Mouse (Mus musculus): ENCODE results near the gene Ppp1r1b.

Gene Ppp1r1b

DNA sequence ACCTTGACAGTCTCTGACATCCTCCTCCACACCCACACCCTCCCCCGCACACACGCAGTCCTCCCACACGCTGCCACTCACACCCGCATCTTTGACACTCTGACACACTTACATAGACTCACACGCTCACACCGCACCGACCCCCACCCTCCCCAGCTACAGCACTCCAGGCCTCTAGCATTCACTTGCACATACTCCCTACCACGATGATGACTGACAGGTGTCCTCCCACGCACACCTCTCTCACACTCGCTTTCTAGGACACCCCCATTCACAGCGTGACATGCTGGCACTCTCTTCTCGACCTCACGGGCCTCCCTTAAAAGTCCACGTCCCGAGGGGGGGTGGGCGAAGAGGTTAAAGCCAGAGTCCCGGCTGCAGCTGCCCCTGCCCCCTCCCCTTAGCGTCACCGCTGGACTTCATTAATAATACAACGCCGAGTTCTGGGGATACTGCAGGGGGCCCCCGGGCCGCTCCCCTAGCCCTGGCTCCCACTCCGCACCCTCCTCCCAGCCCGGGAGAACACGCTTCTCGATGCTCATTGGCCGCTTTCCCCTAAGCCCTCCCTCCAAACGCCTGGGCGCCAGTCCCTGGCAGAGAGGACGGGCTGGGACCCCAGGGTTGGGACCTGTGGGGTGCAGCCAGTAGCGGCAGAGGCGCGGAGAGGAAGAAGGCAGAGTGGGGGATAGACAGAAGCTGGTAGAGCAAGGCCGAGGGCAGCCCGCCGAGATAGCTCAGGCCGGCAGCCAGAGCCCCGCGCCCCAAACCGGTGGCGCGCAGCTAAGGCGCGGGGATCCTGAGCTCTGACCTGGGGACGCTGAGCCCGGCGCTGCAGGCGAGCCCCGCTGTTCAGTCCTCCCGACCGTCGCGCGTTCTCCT, at the start of gene Ppp1r1b:
Ppp1r1b (plus strand) TSS at position 322 of the 879 bp plus-strand sequence.
- in situ Hi-C loops (cut with MboI), result no loop called here

GRCm38 (mm10) chr11:98298484-98299205, 49.6 kb upstream of the Ppp1r1b start:
- in situ Hi-C loops (cut with MboI), result no loop called here

DNA sequence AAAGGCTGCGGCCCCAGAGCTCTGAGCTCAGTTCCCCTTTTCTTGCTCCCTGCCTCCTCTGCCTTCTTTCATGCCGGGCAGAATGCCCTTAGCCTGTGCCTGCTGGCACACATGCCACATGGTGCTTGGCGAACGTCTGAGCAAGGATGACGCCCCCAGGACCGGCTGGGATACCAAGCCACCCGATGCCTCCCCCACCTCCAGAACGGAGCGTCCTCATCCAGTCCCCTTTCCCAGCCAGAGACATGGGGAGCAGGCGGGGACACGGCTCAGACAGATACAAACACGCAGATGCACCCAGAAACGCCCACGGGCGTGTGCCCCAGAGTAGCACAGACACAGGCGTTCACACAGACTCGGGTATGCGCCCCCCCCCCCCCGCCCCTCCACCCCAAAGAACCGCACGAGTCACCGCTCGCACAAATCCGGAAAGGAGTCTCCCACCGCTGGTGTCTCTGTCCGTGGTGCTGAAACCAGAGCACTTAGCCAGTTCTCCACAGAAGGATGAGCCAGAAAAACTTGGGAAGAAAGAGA, 34.3 kb upstream of the Ppp1r1b start:
- in situ Hi-C loops (cut with MboI), result no loop called here

GRCm38 (mm10) chr11:98317479-98317878, 30.7 kb upstream of the Ppp1r1b start:
- in situ Hi-C loops (cut with MboI), result no loop called here

- in situ Hi-C loops (cut with MboI), result no loop called here
Measured at GRCm38 (mm10) chr11:98318421-98319116, 29.6 kb upstream of the Ppp1r1b start.

- in situ Hi-C loops (cut with MboI), result no loop called here
Measured at GRCm38 (mm10) chr11:98319120-98319519, 29.1 kb upstream of the Ppp1r1b start.

DNA sequence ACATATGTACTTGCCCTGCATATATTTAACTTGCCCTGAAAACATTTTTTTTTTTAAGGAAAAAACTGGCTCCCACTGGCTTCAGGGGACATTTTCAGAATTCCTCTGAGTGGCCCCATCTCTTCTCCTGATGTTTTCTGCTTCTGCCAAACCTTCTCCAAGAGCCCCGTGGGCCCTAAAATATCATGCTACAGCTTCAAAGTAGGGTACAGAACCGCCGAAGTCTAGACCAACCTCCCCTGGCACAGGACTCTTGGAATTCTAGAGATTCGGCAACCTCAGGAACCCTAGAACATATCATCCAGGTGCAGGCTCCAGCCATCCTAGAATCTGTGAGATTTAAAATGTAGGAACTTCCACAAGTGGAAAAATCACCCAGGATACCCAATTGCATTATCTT, 28.7 kb upstream of the Ppp1r1b start:
- in situ Hi-C loops (cut with MboI), result no loop called here

DNA sequence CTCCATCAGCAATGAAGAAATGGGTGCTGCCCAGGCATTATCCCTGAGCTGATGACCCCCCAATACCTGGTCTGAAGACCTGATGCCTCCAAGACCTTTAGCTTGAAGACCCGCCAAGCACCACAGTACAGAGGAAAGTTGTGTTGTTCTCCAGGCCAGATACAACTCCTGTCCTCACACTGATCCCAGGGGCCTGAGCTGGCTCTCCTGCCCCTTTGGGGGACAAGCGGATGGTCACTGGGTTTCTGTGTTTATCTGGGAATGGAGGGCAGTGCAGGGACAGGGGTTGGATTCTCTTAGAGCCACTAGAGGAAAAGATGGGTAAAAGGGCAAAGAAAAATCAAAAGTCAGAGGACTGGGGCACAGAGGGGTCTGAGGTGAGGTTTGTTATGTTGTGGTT, 28.3 kb upstream of the Ppp1r1b start:
- in situ Hi-C loops (cut with MboI), result no loop called here

DNA sequence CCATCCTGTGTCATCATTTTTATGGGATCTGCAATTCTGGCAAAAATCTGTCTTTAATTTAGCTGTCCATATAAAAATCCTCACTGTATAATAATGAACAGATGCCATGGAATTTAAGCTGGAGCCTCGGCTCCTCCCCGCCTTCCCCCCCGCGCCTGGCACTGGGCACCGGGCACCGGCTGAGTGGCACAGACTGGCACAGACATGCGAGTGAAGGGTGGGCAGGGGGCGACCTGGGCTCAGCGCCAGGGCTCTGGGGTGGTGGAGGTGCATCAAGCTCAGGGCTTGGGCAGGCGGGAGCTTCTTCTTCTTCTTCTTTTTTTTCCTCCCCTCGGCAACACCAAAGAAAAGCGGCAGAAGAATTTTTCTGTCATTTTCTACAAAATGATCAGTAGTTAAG, 27.8 kb upstream of the Ppp1r1b start:
- in situ Hi-C loops (cut with MboI), result no loop called here

- in situ Hi-C loops (cut with MboI), result no loop called here
Measured at GRCm38 (mm10) chr11:98320806-98321676, 27.2 kb upstream of the Ppp1r1b start.

- in situ Hi-C loops (cut with MboI), result no loop called here
Measured at GRCm38 (mm10) chr11:98321677-98322003, 26.6 kb upstream of the Ppp1r1b start.

DNA sequence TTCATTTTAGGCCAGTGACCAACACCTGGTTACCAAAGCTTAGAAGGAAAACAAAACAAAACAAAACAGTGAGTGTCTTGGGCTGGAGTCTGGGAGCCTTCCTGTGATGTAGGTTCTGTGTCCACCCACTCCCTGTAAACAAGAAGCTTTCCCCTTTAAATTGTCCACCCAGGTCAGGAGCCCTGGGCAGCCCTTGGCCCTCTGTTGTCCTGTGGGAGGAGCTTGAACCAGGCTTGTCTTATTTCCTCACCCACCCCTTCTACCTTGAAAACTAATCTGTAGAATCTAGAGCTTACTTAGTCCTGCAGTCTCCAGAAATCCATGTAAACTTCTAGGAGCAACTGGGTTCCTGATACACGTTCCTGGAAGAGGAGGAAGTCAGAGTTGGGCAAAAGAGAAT, 26.0 kb upstream of the Ppp1r1b start:
- in situ Hi-C loops (cut with MboI), result no loop called here

- in situ Hi-C loops (cut with MboI), result no loop called here
Measured at GRCm38 (mm10) chr11:98323136-98323866, 24.9 kb upstream of the Ppp1r1b start.

DNA sequence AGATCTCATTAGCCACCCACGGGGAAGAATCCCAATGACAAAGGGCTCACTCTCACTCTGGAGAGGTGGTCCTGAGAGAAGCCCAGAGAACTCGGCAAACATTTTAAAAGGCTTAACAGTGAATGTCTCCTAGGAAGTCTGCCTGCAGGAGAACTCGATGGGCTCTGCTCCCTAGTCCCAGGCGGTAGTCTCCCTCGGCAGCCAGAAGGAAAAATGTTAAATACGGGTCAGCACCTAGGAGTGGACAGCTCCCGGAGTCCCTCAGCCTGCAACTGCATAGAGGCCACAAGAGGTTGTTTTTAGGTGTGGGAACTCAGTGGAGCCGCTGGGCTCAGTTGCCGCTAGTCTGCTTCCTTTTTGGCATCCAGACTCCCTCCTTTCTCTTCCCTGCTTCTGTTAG, 24.3 kb upstream of the Ppp1r1b start:
- in situ Hi-C loops (cut with MboI), result no loop called here

DNA sequence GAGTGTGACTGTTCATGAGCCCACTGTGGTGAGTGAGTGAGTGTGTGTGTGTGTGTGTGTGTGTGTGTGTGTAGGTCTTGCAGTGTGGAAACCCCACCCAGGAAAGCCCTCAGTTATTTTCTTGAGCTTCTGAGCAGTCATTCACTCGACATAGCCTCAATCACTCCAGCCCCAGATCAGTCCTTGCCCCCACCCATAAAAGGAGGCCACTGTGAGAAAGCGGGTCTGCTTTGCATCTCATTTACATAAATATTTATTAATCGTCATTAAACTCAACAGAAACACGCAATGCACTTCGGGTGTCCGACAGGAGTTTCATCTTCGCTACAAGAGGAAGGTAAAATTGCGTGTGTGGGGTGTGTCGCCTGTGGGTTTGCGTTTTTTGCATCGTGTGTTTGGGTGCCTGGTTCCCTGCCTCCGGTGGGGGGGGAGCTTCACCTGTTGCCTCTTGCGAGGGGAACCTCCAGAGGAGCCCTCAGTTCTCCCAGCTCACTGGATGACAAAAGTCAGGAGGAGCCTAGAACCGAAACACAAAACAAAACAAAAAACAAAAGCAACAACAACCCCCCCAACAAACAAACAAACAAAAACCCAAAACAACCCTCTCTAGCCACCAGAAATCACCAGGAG, 22.9 kb upstream of the Ppp1r1b start:
- in situ Hi-C loops (cut with MboI), result no loop called here

DNA sequence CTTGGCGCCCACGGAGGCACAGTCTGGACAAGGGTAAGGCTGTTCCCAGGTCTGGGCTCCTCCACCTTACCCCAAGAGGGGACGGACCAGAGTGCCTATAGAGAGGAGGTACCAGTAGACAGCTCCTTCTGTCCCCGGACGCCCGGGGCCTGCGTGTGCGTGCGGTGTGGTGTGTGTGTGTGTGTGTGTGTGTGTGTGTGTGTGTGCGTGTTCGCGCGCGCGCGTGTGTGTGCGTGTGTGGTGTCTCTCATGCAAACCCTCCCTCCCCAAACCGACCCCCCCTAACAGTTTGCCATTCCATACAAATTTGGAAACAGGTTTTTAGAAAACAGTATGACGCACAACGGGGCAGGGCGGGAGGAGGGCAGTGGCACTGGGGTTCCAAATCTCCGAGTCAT, 22.4 kb upstream of the Ppp1r1b start:
- in situ Hi-C loops (cut with MboI), result no loop called here

DNA sequence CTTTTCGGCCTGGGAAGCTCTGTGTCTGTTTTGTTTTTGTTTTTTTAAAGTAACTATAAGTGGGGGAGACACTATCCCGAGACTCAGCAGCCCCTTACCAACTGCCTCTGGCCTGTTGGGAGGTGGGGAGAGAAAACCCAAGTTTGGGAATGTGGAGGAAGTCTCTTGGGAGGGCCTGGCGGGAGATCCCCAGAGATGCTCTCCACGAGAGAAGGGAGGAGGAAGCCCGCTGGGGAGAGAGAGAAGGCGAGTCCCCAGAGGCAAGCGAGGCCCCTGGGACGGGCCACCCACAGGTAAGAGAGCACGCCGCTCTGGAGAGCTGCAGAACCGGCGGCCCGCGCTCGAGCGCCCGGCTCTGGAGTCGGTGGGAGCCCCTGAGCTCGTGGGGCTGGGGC, 21.5 kb upstream of the Ppp1r1b start:
- in situ Hi-C loops (cut with MboI), result no loop called here

DNA sequence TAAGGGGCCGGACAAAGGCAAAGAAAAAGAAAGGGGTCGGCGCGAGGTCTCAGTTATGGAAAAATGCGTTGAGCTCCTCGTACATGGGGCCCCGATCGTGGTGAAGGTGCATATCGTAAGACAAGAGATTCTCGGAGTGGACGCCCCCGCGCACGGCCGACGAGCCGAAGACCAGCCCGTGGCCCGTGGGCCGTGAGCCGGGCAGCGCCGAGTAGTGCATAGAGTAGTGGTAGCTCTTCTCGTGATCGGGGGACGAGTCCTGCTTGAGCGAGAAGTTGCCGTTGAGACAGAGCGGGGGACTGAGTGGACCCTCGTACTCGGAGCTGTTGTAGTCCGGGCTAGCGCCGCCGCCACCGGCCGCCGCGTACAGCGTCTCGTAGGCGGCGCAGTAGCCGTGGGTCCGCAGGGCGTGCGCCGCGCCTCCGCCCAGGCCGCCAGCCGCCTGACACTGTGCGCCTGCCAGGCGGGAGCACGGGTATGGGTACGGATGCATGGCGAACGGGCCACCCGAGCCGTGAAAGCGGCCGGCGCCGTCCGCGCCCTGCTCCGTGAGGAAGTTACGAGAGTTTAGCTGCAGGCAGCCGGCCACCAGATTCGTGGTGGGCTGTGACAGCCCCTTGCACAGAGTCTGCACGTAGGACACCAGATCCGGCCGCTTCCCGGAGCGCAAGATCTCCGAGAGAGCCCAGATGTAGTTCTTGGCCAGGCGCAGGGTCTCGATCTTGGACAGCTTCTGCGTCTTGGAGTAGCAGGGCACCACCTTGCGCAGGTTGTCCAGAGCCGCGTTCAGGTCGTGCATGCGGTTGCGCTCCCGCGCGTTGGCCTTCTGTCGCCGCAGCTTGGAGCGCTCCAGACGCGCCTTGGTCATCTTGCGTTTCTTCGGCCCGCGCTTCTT, 20.8 kb upstream of the Ppp1r1b start:
- in situ Hi-C loops (cut with MboI), result no loop called here

DNA sequence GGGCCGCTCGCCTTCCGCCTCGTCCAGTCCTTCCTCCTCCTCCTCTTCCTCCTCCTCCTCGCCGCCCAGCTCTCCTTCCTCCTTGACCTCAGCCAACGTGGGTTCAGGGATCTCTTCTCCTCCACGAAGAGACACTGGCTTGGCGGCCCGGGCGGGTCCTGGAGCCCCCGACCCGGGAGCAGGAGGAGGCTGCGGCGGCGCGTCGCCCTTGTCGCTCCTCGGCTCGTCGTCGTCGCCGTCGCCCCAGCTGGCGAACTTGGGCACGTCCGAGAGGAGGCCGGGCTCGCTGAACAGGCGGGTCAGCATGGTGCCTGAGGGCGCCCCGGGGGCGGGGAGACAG, 20.2 kb upstream of the Ppp1r1b start:
- in situ Hi-C loops (cut with MboI), result no loop called here

All from mature B cell (primary cell).